ENCODE assay signal across 27 mouse cellular contexts in the genomic region with DNA sequence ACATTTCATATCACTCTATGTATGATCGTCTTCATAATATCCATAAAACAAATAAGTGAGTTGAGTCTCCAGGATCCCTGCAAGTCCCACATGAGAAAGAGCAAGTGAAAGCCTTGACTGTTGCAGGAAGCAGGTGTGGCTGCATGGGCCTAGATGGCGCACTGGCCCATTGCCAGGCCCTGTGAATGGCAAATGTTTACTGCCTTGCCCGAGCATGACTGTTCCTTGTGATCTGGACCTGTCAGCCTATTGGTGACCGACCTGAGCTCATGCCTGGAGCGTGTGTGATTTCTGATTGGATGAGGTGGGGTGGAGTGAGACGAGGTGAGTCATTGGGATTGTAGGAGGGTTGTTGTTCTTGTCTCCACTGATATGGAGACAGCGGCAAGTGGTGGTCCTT.
DNase-seq lines count a peak whose midpoint lies in the region; TF ChIP-seq lines count a peak whose summit lies in the region.
"Had no signal": no experiment of that assay in that cellular context is flagged by ENCODE, and none has a peak within 500 bp of the region (broad histone marks: within the 10 kb centered on the region; RNA-seq: fewer than 3 reads in every experiment).

No protein-coding gene starts in this region.

- H3K4me1 ChIP-seq in heart, adult 2 months (ENCODE audit: control insufficient read depth, insufficient read depth, low read length) = no peaks in the 10 kb centered on the region
- H3K4me1 ChIP-seq: heart, embryonic 13.5 days; limb, embryonic 10.5 days; limb, embryonic 15.5 days; liver, embryonic 13.5 days; midbrain, embryonic 15.5 days; neural tube, embryonic 12.5 days had no signal

- intact Hi-C loops in heart, adult 2 months (cut with DNase I) = no loop called here

- no peaks in the 10 kb centered on the region for H3K79me2 ChIP-seq in heart, adult 2 months (replicated peaks; ENCODE audit: control insufficient read depth, insufficient read depth, low read length)

- H3K36me3 ChIP-seq in heart, adult 2 months (ENCODE audit: control insufficient read depth, insufficient read depth, low read length) = no peaks in the 10 kb centered on the region
- H3K36me3 ChIP-seq: heart, embryonic 13.5 days; limb, embryonic 10.5 days; limb, embryonic 15.5 days; liver, embryonic 13.5 days; midbrain, embryonic 15.5 days; neural tube, embryonic 12.5 days had no signal

- no peak for TF ChIP-seq CTCF in heart, adult 2 months (IDR thresholded peaks at IDR 0.05)
- TF ChIP-seq CTCF in brain, embryonic 14.5 days (IDR thresholded peaks at IDR 0.05; ENCODE audit: borderline replicate concordance, extremely low read depth, insufficient read depth, insufficient read length) = no peak

- 57% methylated on average over 7 of the region's 7 CpGs for WGBS in heart, adult 2 months

- no peak overlapping the region for H3K4me3 ChIP-seq in heart, adult 2 months
- H3K4me3 ChIP-seq: erythroblast, embryonic 14.5 days; gastrocnemius, adult 2 months; heart, embryonic 13.5 days; layer of hippocampus, adult 2 months; limb, embryonic 10.5 days; limb, embryonic 15.5 days; liver, embryonic 13.5 days; midbrain, embryonic 15.5 days; neural tube, embryonic 12.5 days had no signal

- no peaks in the 10 kb centered on the region for H3K27me3 ChIP-seq in heart, adult 2 months (ENCODE audit: control insufficient read depth, insufficient read depth, low read length)
- H3K27me3 ChIP-seq: heart, embryonic 13.5 days; limb, embryonic 15.5 days; liver, embryonic 13.5 days; midbrain, embryonic 15.5 days; neural tube, embryonic 12.5 days had no signal

- H3K9ac ChIP-seq in heart, adult 2 months (ENCODE audit: low read depth, low read length) = no peak overlapping the region
- H3K9ac ChIP-seq: heart, embryonic 13.5 days; hindbrain, embryonic 14.5 days; limb, embryonic 15.5 days; liver, embryonic 13.5 days; midbrain, embryonic 15.5 days; neural tube, embryonic 12.5 days had no signal

- no peak for TF ChIP-seq POLR2A in heart, adult 2 months (IDR thresholded peaks at IDR 0.05; ENCODE audit: insufficient read depth, low read depth, low read length)
- TF ChIP-seq POLR2A in brain, embryonic 14.5 days (IDR thresholded peaks at IDR 0.05; ENCODE audit: borderline replicate concordance, extremely low read depth, insufficient read depth, insufficient read length, poor library complexity, severe bottlenecking) = no peak

- H3K27ac ChIP-seq in heart, adult 2 months = no peak overlapping the region
- H3K27ac ChIP-seq: gastrocnemius, adult 2 months; heart, embryonic 13.5 days; hindbrain, embryonic 14.5 days; layer of hippocampus, adult 2 months; limb, embryonic 10.5 days; limb, embryonic 15.5 days; liver, embryonic 13.5 days; midbrain, embryonic 15.5 days; neural tube, embryonic 12.5 days had no signal

- peak; percentile 88 for DNase-seq in heart, adult 11 months
- DNase-seq in heart, adult 2 months = no peak
- DNase-seq in 3134 (ENCODE audit: extremely low read depth, insufficient read length, low spot score) (peak; percentile 5), 416B (ENCODE audit: low read depth) (peak; percentile 5)
- peak; percentile 38 for DNase-seq in brain, embryonic 14.5 days (ENCODE audit: low read depth)
- no peak for DNase-seq in kidney, postnatal 10 days
- DNase-seq: adrenal gland, adult 2 months; adrenal gland, postnatal 36 days; cerebellum, adult 11 months; cerebellum, adult 9-10 months; gastrocnemius, adult 2 months; gastrocnemius, postnatal 36 days; heart, postnatal 10 days; kidney, adult 9 months; kidney, postnatal 14 days; liver, embryonic 13.5 days; lung, adult 2 months; lung, postnatal 10 days; thymus, postnatal 4 days had no signal

- no peak for TF ChIP-seq EP300 in heart, adult 2 months (IDR thresholded peaks at IDR 0.05; ENCODE audit: insufficient read depth, low read depth, low read length)

Comparison
In these comparisons a context has a peak if more than half of its experiments do, and no peak if none do; other contexts are left out.
1. DNase-seq: peak in heart, adult 11 months (single experiment), 3134 (single experiment), 416B (single experiment) and brain, embryonic 14.5 days (single experiment); none in heart, adult 2 months (0 of 2) and kidney, postnatal 10 days (single experiment).